7 mouse cellular contexts compared by ENCODE assay signal in genomic region chr16:44331671-44331994, GRCm38 (mm10). TPM values are rescaled to one million over a fixed set of nuclear protein-coding genes. Genes with fewer than 3 reads are reported as not detected.
A peak's percentile ranks its signal among the peaks of the same experiment; 100 is the strongest.
DNase-seq lines count a peak whose midpoint lies in the region; ATAC-seq lines count a peak whose summit lies in the region.

No protein-coding gene starts in this region.

- peak overlapping the region; percentile 99 for H3K4me2 ChIP-seq in lung, embryonic 16.5 days (ENCODE audit: low read depth, low read length)
- peak overlapping the region; percentile 95 for H3K4me2 ChIP-seq in forebrain, embryonic 12.5 days
- H3K4me2 ChIP-seq in intestine, embryonic 16.5 days (ENCODE audit: low read depth, low read length) = peak overlapping the region; percentile 99
- H3K4me2 ChIP-seq in neural tube, embryonic 15.5 days = peak overlapping the region; percentile 96

- H3K4me1 ChIP-seq in lung, embryonic 16.5 days (replicated peaks; ENCODE audit: control insufficient read depth, insufficient read depth, low read length) = 0 out of 2 replicates have a peak, but pooled peaks cover 2% of the 10 kb centered on the region
- H3K4me1 ChIP-seq in forebrain, embryonic 12.5 days = peaks cover 14% of the 10 kb centered on the region
- H3K4me1 ChIP-seq in intestine, embryonic 16.5 days (ENCODE audit: control insufficient read depth, insufficient read depth, low read length) = 0 out of 2 replicates have a peak, but pooled peaks cover 4% of the 10 kb centered on the region
- peaks cover 20% of the 10 kb centered on the region for H3K4me1 ChIP-seq in neural tube, embryonic 15.5 days

- 18% methylated on average over 6 of the region's 6 CpGs for WGBS in lung, embryonic 16.5 days
- WGBS in forebrain, embryonic 12.5 days = 11% methylated on average over 6 of the region's 6 CpGs
- 20% methylated on average over 6 of the region's 6 CpGs for WGBS in intestine, embryonic 16.5 days
- WGBS in neural tube, embryonic 15.5 days = 12% methylated on average over 6 of the region's 6 CpGs

- H3K27ac ChIP-seq in lung, embryonic 16.5 days (ENCODE audit: low read length) = no peak overlapping the region
- no peak overlapping the region for H3K27ac ChIP-seq in forebrain, embryonic 12.5 days
- no peak overlapping the region for H3K27ac ChIP-seq in intestine, embryonic 16.5 days (ENCODE audit: low read length)
- H3K27ac ChIP-seq in neural tube, embryonic 15.5 days (replicated peaks) = peak overlapping the region; percentile 7; the same call in 1 of the 2 replicates

- H3K4me3 ChIP-seq in lung, embryonic 16.5 days (ENCODE audit: low read length) = peak overlapping the region; percentile 65
- H3K4me3 ChIP-seq in forebrain, embryonic 12.5 days (replicated peaks) = peak overlapping the region; percentile 64
- H3K4me3 ChIP-seq in intestine, embryonic 16.5 days (ENCODE audit: low read length) = peak overlapping the region; percentile 69
- H3K4me3 ChIP-seq in neural tube, embryonic 15.5 days (replicated peaks) = peak overlapping the region; percentile 73

- ATAC-seq in lung, embryonic 16.5 days (ENCODE audit: low read depth) = no peak
- ATAC-seq in forebrain, embryonic 12.5 days (ENCODE audit: low FRiP score) = no peak; the same call in 1 of the 2 replicates
- no peak for ATAC-seq in intestine, embryonic 16.5 days
- ATAC-seq in neural tube, embryonic 15.5 days (ENCODE audit: low FRiP score) = no peak; the same call in 1 of the 2 replicates
- ATAC-seq in inflammation-experienced regulatory T-cells, adult 6 months = no peak
- ATAC-seq in CD4-positive, CD25-positive, alpha-beta regulatory T cell, adult 4 months = no peak

- H3K9ac ChIP-seq in lung, embryonic 16.5 days (ENCODE audit: low read length) = peak overlapping the region; percentile 67
- peak overlapping the region; percentile 65 for H3K9ac ChIP-seq in forebrain, embryonic 12.5 days
- H3K9ac ChIP-seq in intestine, embryonic 16.5 days (ENCODE audit: low read depth, low read length) = peak overlapping the region; percentile 71
- peak overlapping the region; percentile 78 for H3K9ac ChIP-seq in neural tube, embryonic 15.5 days (replicated peaks)

- H3K9me3 ChIP-seq in lung, embryonic 16.5 days (ENCODE audit: control insufficient read depth, low read length) = no peaks in the 10 kb centered on the region
- 0 out of 2 replicates have a peak, but pooled peaks cover 5% of the 10 kb centered on the region for H3K9me3 ChIP-seq in forebrain, embryonic 12.5 days
- 0 out of 2 replicates have a peak, but pooled peaks cover 6% of the 10 kb centered on the region for H3K9me3 ChIP-seq in intestine, embryonic 16.5 days (ENCODE audit: control insufficient read depth, low read length)
- H3K9me3 ChIP-seq in neural tube, embryonic 15.5 days (replicated peaks) = no peaks in the 10 kb centered on the region

- no peaks in the 10 kb centered on the region for H3K36me3 ChIP-seq in lung, embryonic 16.5 days (ENCODE audit: control insufficient read depth, insufficient read depth, low read length)
- no peaks in the 10 kb centered on the region for H3K36me3 ChIP-seq in forebrain, embryonic 12.5 days (replicated peaks)
- H3K36me3 ChIP-seq in intestine, embryonic 16.5 days (ENCODE audit: control insufficient read depth, insufficient read depth, low read length) = no peaks in the 10 kb centered on the region
- H3K36me3 ChIP-seq in neural tube, embryonic 15.5 days = no peaks in the 10 kb centered on the region

- DNase-seq in lung, postnatal 14 days = no peak

- H3K27me3 ChIP-seq in lung, embryonic 16.5 days (ENCODE audit: control insufficient read depth, insufficient read depth, low read depth, low read length) = peaks cover 5% of the 10 kb centered on the region
- H3K27me3 ChIP-seq in forebrain, embryonic 12.5 days = peaks cover 43% of the 10 kb centered on the region
- peaks cover 6% of the 10 kb centered on the region; the same call in 1 of the 2 replicates for H3K27me3 ChIP-seq in intestine, embryonic 16.5 days (replicated peaks; ENCODE audit: control insufficient read depth, insufficient read depth, low read length)
- H3K27me3 ChIP-seq in neural tube, embryonic 15.5 days (replicated peaks) = peaks cover 9% of the 10 kb centered on the region

RNA-seq across cellular contexts. Expression of gene Sidt1, which starts 1.4 kb away (rescaled TPM):
- polyA plus RNA-seq in lung, embryonic 16.5 days (2015; fragmentation: Nextera tagmentation; extraction: Ambion mirVana) = 0.25 and 0.41 TPM in 2 replicates
- polyA plus RNA-seq in forebrain, embryonic 12.5 days (2016; fragmentation: Nextera tagmentation; extraction: Ambion mirVana) = 0.14 and 0.23 TPM in 2 replicates
- polyA plus RNA-seq in intestine, embryonic 16.5 days (2015; fragmentation: Nextera tagmentation; extraction: Ambion mirVana) = 1.2 and 1.3 TPM in 2 replicates
- 13.3 and 15.4 TPM in 2 replicates for polyA plus RNA-seq in neural tube, embryonic 15.5 days (2015; fragmentation: Nextera tagmentation; extraction: Ambion mirVana)
- polyA plus RNA-seq in inflammation-experienced regulatory T-cells, adult 6 months (2017; shearing (Covaris generic)) = 10 to 100 TPM; 26.2 to 29.9 (median 29.5) TPM
- 10 to 100 TPM; 34.7 to 38.8 TPM for polyA plus RNA-seq in CD4-positive, CD25-positive, alpha-beta regulatory T cell, adult 4 months (2017; shearing (Covaris generic))

RNA-seq across cellular contexts. Expression of gene Spice1, which starts 15.3 kb away (rescaled TPM):
- polyA plus RNA-seq in lung, embryonic 16.5 days (2015; fragmentation: Nextera tagmentation; extraction: Ambion mirVana) = 38.1 and 41.1 TPM in 2 replicates
- 36.6 and 37.8 TPM in 2 replicates for polyA plus RNA-seq in forebrain, embryonic 12.5 days (2016; fragmentation: Nextera tagmentation; extraction: Ambion mirVana)
- 16.0 and 17.5 TPM in 2 replicates for polyA plus RNA-seq in intestine, embryonic 16.5 days (2015; fragmentation: Nextera tagmentation; extraction: Ambion mirVana)
- 12.1 and 15.1 TPM in 2 replicates for polyA plus RNA-seq in neural tube, embryonic 15.5 days (2015; fragmentation: Nextera tagmentation; extraction: Ambion mirVana)
- polyA plus RNA-seq in inflammation-experienced regulatory T-cells, adult 6 months (2017; shearing (Covaris generic)) = 10 to 100 TPM; 22.2 to 25.8 (median 25.3) TPM
- 10 to 100 TPM; 31.2 to 37.0 TPM for polyA plus RNA-seq in CD4-positive, CD25-positive, alpha-beta regulatory T cell, adult 4 months (2017; shearing (Covaris generic))
